In genomic region chr5:51028966-51029365, GRCm38 (mm10) we compare ENCODE assay signal across 24 mouse cellular contexts.
"Had no signal": no experiment of that assay in that cellular context is flagged by ENCODE, and none has a peak within 500 bp of the region (broad histone marks: within the 10 kb centered on the region; RNA-seq: fewer than 3 reads in every experiment).

No protein-coding gene starts in this region.

- H3K4me1 ChIP-seq: limb, embryonic 10.5 days; limb, embryonic 13.5 days; liver, embryonic 12.5 days; liver, embryonic 15.5 days; lung, embryonic 15.5 days; megakaryocyte, embryonic 14.5 days; midbrain, embryonic 10.5 days; midbrain, embryonic 13.5 days had no signal

- H3K9ac ChIP-seq: limb, embryonic 13.5 days; liver, embryonic 12.5 days; liver, embryonic 15.5 days; lung, embryonic 15.5 days; midbrain, embryonic 13.5 days had no signal

- H3K4me3 ChIP-seq: layer of hippocampus, adult 2 months; limb, embryonic 10.5 days; limb, embryonic 13.5 days; liver, embryonic 12.5 days; liver, embryonic 15.5 days; lung, embryonic 15.5 days; megakaryocyte, embryonic 14.5 days; midbrain, embryonic 10.5 days; midbrain, embryonic 13.5 days; myocyte had no signal

- H3K27ac ChIP-seq: layer of hippocampus, adult 2 months; limb, embryonic 10.5 days; limb, embryonic 13.5 days; liver, embryonic 12.5 days; liver, embryonic 15.5 days; lung, embryonic 15.5 days; midbrain, embryonic 10.5 days; midbrain, embryonic 13.5 days; stomach, postnatal 0 days had no signal

- ATAC-seq: intestine, postnatal 0 days; liver, embryonic 12.5 days; midbrain, embryonic 13.5 days; midbrain, embryonic 16.5 days had no signal

- H3K27me3 ChIP-seq: limb, embryonic 13.5 days; liver, embryonic 12.5 days; liver, embryonic 15.5 days; lung, embryonic 15.5 days; megakaryocyte, embryonic 14.5 days; midbrain, embryonic 13.5 days had no signal

- H3K36me3 ChIP-seq: limb, embryonic 10.5 days; limb, embryonic 13.5 days; liver, embryonic 12.5 days; liver, embryonic 15.5 days; lung, embryonic 15.5 days; midbrain, embryonic 10.5 days; midbrain, embryonic 13.5 days had no signal

- H3K9me3 ChIP-seq: limb, embryonic 10.5 days; limb, embryonic 13.5 days; liver, embryonic 12.5 days; liver, embryonic 15.5 days; lung, embryonic 15.5 days; megakaryocyte, embryonic 14.5 days; midbrain, embryonic 10.5 days; midbrain, embryonic 13.5 days had no signal

- DNase-seq: layer of hippocampus, adult 9-11 months; liver; lung, adult 18-20 months; lung, postnatal 10 days; lung, postnatal 36 days; right cerebral cortex, adult 18-20 months; right cerebral cortex, postnatal 14 days; right cerebral cortex, postnatal 4 days; thymus, adult 2 months; thymus, postnatal 14 days; thymus, postnatal 4 days had no signal

- H3K4me2 ChIP-seq: limb, embryonic 13.5 days; liver, embryonic 12.5 days; liver, embryonic 15.5 days; lung, embryonic 15.5 days; midbrain, embryonic 13.5 days had no signal
